Mouse (Mus musculus): ENCODE data around the gene Cela3b.

Cela3b gene

GRCm38 (mm10) chr4:137430502-137430901 lies at the start of gene Cela3b:
Gene Cela3b (minus strand): TSS chr4:137430540.
- DNase-seq = no peak

GRCm38 (mm10) chr4:137479757-137480156 lies 49.4 kb upstream of the Cela3b start:
- no peak for DNase-seq

GRCm38 (mm10) chr4:137478306-137478705 lies 48.0 kb upstream of the Cela3b start:
- DNase-seq = no peak

DNA sequence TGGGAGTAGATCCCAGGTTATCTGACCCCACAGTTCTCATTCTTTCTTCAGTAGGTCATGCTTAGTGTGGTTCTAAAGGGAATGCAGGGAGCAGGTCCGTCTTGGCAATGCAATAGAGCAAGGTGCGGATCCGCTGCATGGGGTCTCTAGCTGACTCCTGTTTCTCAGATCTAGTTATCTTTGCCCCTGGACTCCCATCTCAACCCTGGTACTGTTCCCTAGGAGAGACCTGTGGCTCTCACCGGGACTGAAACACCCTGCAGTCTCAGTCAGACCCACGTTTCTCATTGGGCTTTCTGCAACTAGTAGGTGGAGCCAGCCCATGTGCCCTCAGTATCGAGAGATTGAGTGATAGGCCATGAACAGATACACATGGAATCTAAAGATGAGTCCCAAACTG lies 47.3 kb upstream of the Cela3b start:
- DNase-seq = no peak

- no peak for DNase-seq
These were observed 46.5 kb upstream of the Cela3b start for GRCm38 (mm10) chr4:137476761-137477237.

- peak; percentile 63 for DNase-seq
These were observed 45.9 kb upstream of the Cela3b start for GRCm38 (mm10) chr4:137476065-137476760.

DNA sequence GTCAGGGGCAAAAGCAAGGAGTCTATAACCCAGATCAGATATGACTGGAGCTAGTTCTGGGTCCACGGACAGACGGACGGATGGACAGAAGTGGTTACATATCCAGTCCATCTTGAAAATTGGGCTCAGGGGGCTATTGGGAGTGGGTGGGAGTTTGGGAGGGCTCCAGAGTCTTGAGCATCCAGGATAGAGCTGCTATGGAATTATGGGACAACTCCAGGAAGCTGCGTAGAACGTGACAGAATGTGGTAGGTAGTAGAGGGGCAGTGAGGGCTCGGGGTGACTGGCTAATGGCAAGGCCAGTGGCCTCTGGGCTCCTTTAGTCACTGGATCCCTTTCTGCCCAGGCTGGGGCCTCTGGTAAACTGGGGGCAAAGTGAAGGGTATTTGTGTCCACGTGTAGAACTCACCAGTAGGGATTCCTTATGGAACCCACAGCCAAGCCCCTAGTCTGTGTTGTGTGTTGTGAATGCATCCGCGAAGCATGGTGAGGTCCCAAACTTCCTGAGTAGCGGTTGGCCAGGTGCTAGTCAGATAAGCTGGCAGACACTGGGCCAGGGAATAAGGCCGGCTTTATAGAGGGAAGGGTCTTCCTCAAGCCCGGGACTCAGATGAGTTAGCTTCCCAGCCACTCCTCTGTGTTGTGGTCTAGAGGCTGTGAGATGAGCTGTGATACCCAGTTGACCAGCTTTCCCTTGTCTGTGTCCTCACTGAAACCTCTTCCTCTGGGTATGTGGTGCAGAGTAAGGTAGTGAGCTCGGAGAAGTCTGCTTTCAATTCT lies 45.1 kb upstream of the Cela3b start:
- DNase-seq = no peak

- no peak for DNase-seq
These were observed 44.4 kb upstream of the Cela3b start for GRCm38 (mm10) chr4:137474694-137475093.

GRCm38 (mm10) chr4:137473701-137474388 lies 43.5 kb upstream of the Cela3b start:
- no peak for DNase-seq

DNA sequence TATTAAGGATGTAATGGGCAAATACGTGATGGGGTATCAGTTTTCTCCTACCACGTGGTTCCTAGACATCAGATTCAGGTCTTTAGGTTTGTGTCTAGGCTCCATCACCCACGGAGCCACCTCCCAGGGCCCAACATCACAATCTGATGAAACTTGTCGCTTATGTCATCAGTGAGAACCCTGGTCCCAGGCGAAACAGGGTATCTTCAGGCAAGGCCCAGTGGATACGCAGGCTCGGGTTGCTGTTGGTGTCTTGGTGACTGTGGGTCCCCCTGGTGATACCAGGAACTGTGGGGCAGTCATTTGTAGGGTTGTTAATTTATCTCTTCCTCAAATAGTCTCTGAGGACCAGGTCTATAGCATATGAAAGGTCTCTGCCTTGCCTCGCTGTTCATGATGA lies 42.9 kb upstream of the Cela3b start:
- no peak for DNase-seq

GRCm38 (mm10) chr4:137471326-137471725 lies 41.0 kb upstream of the Cela3b start:
- no peak for DNase-seq

GRCm38 (mm10) chr4:137470701-137471317 lies 40.5 kb upstream of the Cela3b start:
- no peak for DNase-seq

DNA sequence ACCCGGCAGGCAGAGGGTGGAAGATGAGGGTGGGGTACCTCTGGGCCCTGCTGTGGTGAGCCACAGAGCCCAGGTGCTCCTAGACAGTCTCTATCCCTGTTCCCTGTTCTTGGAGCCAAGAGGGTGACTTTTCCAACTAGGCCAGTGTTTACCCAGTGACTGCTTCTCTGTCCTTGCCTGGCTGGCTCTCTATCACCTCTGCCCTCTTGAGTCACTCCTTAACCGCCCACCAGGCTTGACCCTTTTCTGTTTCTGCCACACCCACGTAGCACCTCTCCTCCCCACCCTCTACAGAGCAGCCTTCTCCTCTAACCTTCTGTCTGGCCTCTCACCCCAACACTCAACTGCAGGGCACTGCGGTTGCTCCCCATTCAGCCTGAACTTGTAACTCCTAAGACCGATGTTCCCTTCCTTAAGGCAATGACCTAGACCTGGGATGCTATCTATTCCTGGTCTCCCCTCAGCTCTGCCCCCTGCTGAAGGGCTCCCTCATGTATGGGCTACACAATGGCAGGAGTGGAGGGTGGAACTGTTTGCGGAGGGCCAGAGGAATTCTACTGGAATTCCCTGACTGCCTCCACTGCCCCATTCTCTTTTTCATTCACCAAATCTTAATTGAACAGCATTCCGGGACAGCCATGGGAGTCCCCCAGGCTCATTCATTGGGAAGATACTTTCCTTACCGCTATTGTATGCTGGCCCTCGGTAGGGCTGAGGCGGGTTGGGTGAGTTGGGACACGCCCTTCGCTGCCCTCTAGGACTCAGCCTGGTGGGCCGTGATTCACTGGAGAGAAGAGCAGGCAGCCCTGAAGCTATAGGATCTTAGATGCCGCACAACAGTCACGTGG lies 39.7 kb upstream of the Cela3b start:
- no peak for DNase-seq

- no peak for DNase-seq
These were observed 38.9 kb upstream of the Cela3b start for GRCm38 (mm10) chr4:137469081-137469844.

DNA sequence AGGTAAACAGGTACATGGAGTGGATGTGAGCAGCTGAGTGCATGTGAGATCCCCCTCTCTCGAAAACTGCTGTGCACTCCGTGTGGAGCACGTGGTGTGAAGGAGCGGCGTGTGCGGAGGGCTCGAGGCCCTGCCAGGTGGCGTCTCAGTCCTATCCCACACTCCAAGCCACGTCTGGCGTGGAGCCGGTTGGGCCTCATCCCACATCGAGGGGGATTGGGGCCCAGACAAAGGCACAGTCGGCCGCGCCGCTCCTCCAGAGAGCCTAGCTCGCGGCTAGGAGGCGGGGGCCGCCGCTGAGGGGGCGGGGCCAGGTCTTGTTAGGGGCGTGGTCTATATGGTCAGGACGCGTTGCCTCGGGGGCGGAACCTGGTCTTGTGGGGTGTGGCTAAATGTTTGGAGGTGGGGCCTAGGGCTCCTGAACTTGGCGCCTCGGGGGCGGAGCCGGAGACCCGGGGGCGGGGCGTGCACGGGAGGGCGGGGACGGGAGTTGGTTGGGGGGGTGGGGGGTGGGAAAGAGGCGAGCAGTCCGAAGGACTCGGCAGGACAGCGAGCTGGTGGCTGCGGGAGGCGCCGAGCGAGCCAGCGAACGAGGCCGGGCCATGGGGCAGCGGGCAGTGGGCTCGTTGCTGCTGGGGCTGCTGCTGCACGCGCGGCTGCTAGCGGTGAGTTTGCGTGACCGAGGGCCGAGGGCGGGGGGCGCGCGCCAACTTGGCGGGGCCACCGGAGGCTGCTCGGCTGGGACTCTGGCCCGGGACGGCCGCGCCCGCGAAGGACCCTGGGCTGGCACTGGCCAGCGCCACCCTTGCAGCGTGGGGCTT lies 38.1 kb upstream of the Cela3b start, which contains the start of gene Hspg2:
Gene Hspg2, plus strand, starts transcription at position 510 of the 821 bp plus-strand sequence.
- DNase-seq = peak; percentile 72

DNA sequence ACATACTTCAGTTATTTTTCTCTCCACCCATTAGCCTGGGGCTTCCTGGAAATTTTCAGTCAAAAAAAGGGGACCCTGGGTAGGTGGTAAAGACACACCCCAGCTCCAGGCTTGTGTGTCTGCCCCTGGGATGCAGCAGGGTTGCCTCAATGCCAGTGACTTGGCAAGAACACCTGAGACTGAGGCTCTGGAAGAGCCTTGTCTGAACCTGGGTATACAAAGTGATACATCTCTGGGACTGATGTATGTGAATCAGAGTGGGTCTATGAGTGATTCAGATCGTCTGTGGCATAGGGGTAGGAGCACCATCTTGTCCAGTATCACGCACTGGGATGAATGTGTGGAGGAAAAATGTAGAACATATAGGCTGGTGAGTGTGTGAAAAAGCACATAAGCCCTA lies 37.2 kb upstream of the Cela3b start:
- DNase-seq = no peak

- no peak for DNase-seq
These were observed 36.7 kb upstream of the Cela3b start for GRCm38 (mm10) chr4:137466991-137467390.

DNA sequence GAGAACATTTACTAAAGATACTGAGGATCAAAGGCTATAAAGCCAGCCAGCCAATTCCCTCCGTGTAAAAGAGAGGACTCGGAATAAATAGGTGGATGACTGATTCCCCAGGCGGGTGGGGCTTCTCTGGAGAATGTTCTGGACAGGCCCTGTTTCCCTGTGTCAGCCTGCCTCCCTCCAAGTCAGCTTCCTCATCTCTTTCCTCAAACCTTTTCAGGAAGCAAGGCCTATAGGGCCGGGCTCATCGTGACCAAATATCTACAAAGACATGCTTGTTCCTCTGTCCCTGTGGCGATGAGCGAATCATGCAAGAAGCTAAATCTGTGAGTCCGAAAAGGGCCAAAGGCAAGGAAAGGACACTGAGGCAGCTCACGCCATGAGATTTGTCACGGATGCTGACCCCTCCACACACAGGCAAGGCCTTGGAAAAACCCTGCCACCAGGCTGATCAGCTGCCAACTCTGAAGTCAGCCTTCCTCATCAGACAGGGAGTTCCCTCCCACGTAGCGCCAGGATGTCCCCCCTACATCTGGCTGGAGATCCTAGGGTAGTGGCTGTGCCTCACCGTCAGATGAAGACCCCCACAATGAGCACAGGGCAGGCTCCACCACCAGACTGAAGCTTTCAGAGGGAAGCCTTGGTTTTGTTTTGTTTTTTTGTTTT lies 34.9 kb upstream of the Cela3b start:
- no peak for DNase-seq

DNA sequence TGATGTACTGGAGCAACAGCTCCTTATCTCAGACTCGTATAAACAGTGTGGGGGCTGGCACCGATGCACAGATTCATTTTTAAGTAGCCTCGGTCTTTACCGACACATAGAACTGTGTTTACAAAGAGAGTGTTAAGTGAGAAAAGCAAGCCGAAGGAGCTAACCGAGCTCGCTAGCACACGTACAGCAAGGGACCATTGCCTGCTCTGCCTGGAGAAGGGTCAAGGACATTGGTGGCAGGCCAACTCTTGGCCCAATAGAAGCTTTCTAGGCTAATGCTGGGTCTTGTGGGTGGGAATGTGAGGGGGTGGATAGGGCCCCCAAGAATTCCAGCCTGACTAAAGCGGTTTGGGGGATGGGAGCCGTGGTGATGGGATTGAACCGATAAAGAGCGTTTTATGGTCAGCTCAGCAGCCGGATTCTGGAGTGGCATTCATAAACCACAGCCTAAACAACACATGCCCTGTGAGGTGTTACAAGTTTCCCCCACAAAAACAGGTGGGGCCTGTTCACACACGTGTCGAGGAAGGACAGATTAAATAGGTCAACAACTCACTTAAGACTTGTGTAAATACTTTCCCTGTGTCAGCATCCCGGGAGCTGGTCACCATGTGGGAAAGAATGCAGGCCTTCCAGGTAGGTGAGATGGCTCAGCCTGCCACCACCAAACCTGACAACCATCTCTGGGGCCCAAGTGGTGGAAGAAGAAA lies 31.8 kb upstream of the Cela3b start:
- DNase-seq = no peak

All from right cerebral cortex, postnatal 25 days (tissue).